Mouse (Mus musculus) testis, adult 2 months (tissue): ENCODE measurements around the gene Gm43064.

Experiments used
- CTCF ChIP-seq: fragments of 200-500 bp; IDR thresholded peaks from 2 replicates; pipeline ENCODE4 v1.5.1; 2012; ENCODE audit warnings: low read depth, mild to moderate bottlenecking, inconsistent platforms, low read length, moderate library complexity; ENCODE audit not compliant: control insufficient read depth, insufficient read depth, insufficient replicate concordance
- POLR2A ChIP-seq: fragments of 200-500 bp; IDR thresholded peaks from 2 replicates; pipeline ENCODE4 v1.6.1; 2012; ENCODE audit warnings: low read depth, mild to moderate bottlenecking, inconsistent platforms, low read length, moderate library complexity; ENCODE audit not compliant: control insufficient read depth

- TF ChIP-seq POLR2A, result no peak
- no peak for TF ChIP-seq CTCF
Measured at GRCm38 (mm10) chr3:103834001-103834400, 24.6 kb downstream of the Gm43064 start.
